Mouse (Mus musculus) hematopoietic stem cell, adult 5-6 weeks (primary cell): ENCODE measurements around the gene Smurf2. TPM values are rescaled to one million over a fixed set of nuclear protein-coding genes. Genes with fewer than 3 reads are reported as not detected.
"Not testable (repeated sequence)": the region's sequence is repeated elsewhere in the genome, so short reads cannot be mapped to it uniquely, and the experiment has no call there.

Experiments
- ATAC-seq, 2 experiments: fragments of 125-278 bp in 1 of 2; replicated peaks in 1 of 2; 2 replicates each; pipeline ENCODE4 v1.8.0; 2016 to 2017; ENCODE audit warnings: inconsistent platforms in 2 of 2, mild to moderate bottlenecking in 2 of 2, moderate number of reproducible peaks in 2 of 2, low read depth in 1 of 2, moderate TSS enrichment in 1 of 2; ENCODE audit not compliant: low FRiP score in 2 of 2, poor library complexity in 2 of 2, severe bottlenecking in 2 of 2, insufficient read depth in 1 of 2, low TSS enrichment in 1 of 2
- total RNA-seq: library from RNA; stranded (forward); fragments of 172-1452, 232-1000 nt; gene quantifications from 2 replicates; pipeline ENCODE4 v1.2.3, GENCODE M21; 2017

Gene Smurf2
- total RNA-seq, 1 experiment from 2014 or later, result 50.8 TPM

DNA sequence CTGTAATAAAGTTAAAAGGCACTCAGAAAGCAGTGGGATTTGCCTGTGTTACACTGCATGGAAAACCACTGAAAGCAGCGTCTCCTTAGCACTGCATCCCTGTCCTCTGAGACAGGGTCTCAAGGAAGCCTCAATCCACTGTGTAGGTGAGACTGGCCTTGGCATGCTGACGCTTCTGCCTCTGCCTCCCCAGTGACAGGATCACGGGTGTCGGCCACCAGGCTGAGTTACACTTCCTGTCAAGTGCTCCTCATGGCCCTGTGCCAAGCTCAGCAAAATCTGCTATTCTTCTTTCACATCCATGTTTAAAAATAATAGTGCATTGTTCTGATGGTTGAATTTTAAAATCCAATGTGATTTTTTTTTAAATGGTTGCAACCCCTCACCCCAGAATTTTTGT is 99.5 kb downstream of the Smurf2 start:
- ATAC-seq, result 0 out of 4 replicates have a peak, but pooled peaks of 1 of the 2 experiments have one; percentile 40

DNA sequence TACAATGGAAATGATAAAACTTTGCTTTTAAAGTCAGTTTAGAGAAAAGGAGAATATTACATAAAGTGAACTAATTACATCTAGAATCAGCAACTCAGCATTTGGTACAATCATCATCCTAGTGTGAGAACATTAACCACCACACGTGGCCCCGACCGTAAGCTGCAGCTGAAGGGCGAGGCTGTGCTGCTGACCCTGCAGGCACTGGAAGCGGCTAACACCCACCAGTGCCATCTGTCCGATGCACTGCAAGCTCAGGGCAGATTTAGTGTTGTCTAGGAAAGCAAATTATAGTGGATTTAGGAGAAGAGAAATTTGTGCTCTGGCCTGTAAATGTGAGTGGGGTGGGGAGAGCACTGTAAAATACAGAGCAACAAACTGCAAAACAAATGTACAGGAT is 100.3 kb downstream of the Smurf2 start:
- ATAC-seq, result no peak

DNA sequence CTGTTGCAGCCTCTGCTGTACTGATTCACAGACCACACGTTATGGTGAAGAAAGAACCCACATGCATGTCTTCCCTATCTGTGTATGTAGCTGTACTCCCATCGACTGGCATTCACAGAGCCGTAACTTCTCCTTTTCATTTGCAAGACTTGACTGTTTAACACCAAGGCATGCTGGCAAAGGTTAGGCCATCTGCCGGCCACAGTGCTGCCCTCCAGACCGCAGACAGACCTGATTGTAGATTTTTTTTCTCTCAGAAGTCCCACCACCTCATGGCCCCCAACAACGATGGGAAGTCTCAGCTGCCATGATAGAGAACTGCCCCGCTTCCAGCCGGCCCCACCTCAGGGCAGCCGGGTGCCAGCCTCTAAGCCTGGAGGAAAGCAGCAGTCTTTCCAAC is 100.9 kb downstream of the Smurf2 start:
- peak in 1 of 2 experiments; percentile 51; a peak in 1 of 4 replicates for ATAC-seq

DNA sequence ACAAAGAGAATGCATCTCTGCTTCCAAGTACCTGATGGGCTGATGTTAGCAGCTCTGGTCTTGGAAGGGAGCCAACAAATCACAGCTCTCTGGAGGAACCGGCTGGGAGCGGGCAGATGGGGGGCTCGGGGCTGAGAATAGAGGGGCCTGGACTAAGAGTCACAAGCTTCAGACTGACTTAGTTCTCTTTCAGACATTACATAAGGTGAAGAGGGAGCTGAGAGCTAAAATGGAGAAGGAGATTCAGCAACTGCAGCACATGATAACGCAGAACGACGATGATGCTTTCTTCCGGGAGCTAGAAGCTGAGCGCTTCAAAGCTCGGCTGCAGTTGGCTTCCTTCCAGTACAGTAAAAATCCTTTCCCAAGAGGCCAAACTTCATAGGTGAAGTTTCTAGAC is 102.2 kb downstream of the Smurf2 start:
- ATAC-seq, result no peak

DNA sequence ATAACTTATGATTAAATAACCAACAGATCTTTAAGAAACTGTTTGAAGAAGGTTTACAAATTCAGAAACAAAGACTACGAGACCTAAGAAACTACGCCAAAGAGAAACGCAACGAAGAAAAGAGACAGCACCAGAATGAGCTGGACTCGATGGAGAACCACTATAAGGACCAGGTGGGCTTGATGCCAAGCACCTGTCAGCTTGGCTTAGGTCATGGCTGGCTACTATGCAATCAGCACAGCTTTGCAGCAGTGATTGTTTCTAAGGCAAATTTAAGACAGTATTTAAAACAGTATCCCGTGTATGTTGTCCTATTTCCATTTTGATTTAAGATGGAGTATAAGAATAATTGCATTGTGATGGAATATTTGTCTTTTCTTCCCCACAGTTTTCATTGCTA is 102.7 kb downstream of the Smurf2 start:
- ATAC-seq, result no peak

DNA sequence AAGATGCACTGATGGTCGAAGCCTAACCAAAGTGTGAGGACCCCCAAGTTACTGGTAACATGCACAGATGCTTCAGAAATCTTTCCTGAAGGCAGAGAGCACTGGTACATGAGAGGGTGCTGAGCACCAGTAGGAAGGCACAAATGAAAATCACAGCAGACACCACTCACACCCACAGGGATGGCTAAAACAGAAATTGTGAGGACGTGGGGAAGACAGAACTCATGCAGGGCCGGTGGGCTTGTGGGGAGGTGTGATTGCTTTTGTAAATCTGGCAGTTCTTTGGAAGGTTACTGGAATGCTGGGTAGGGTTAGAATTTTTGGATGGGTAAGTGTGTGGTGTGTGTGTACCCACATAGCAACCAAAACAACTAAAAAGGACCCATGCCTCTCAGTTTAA is 103.4 kb downstream of the Smurf2 start:
- no peak for ATAC-seq

DNA sequence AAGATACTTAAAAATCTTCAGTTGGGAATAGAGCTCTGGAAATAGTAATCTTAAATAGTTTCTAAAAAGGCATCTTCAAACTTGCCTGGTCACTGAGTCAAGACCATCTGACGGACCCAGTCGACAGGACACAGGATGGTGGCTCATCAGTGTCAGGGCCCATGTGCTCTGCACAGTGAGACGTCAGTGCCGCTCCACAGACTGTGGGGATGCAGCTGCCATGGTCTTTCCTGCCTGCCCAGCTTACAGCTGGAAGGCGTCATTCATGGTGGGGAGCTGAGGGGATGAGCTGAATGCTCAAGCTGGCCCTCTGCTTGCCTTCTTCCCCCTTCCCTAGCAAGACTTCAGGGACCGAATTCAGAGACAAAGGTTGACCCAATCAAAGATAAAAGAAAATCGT is 104.2 kb downstream of the Smurf2 start:
- no peak for ATAC-seq

DNA sequence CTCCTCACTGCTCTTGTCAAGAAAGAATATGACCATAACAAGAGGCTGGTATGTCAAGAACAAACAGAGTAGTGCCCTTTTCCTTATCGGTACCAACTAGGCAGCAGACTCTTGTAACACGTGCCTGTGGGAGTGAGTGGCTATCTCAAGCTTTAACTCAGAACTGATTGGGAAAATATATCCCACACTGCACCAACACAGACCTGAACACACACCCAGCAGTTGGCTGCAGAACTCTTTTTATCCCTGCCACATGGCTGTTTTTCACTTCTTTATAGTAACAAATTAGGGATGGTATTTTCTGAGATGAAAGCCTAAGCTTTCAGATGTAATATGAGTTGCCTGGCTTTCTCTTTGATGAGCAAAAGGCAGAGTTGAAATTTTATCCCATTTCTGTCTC is 104.8 kb downstream of the Smurf2 start:
- no peak for ATAC-seq

DNA sequence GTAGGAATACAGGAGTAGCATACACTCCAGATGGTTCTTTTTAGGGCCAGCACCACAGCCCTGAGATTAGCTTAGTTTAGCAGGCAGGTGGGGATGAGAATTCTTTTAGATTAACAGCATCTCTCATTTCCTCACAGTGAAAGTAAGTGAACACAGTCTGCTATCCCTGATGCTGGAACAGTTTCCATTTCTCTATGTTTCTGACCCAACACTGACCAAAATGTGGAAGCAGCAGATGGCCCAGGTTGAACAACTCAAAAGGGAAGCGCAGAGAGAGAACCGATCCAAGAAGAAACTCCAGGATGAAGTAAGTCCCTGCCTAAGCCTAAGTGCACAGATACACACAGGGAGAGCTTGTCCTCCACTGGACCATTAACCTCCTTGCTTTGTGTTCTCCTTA is 105.2 kb downstream of the Smurf2 start:
- ATAC-seq, result no peak

DNA sequence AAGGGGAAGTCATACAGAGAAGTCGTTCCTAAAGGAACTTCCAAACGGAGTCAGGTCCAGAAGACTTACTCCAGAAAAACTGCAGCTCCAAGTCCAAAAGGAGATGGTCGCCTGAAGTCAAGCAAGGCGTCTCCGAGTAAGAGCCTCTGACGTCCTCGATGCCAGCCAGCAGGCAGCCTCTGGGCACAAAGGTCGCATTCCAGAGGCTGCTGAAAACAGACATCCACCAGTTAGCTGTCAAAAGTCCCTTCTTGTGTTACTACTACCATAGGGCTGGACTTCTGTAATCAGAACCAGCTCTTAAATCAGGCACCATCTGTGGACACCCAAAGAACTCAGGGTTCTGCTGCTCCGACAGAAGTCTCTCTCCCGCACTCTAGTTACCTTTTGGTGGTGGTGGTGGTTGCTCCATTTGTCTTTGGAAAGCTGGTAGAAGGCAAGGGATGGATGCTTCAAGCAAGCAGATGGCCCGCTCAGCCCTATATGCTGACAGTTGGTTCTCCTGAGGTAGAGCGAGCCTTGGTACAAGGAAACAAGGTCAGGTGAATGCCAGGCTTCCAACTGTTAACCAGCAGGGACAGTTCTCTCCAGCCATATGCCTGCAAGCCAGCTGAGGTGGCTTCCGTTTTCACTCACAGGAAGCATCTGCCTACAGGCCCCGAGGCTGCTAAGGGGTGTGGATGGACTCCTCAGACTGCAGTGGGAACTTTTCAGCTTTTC is 105.8 kb downstream of the Smurf2 start:
- ATAC-seq, result no peak

DNA sequence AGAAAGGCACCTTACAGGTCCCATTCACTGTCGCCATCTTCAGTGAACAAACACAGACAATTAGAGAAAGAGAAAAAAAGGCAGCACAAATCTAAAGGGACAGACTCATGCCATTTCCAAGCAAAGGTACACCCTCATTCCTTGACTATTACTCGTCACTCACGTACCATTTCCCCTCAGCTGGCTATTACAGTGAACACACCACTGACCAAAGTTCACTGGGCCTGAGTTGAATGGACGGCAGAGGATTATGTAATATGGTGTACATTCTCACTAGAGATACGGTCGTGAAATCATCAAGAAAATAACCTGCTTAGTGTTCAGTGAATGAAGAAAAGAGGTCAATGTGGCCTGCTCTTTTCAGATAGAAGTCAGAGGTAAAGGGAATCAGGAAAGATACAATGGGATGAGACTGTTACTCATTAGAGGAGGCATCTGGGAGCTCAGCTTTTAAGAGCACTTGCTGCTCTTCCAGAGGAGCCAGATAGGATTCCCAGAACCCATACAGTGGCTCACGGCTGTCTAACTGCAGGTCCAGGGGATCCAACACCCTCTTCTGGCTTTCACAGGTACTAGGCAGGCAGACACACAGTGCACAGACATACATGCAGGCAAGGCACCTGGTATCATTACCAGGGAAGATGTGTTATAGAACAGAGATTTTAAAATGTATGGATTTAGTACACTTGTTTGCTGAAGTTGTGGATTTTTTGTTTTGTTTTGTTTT is 107.9 kb downstream of the Smurf2 start:
- no peak for ATAC-seq

DNA sequence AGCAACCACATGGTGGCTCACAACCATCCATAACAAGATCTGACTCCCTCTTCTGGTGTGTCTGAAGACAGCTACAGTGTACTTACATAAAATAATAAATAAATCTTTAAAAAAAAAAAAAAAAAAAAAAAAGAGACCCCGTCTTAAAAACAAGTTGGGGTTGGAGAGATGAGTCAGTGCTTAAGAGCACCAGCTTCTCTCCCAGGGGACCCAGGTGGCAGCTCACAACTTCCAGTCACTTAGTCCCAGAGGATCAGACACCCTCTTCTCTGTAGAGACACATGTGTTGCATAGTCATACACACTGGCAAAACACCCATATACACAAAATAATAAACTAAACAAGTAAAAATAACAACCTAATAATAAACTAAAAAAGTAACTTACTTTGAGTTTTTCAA is 113.1 kb downstream of the Smurf2 start:
- ATAC-seq, result not testable (repeated sequence)

DNA sequence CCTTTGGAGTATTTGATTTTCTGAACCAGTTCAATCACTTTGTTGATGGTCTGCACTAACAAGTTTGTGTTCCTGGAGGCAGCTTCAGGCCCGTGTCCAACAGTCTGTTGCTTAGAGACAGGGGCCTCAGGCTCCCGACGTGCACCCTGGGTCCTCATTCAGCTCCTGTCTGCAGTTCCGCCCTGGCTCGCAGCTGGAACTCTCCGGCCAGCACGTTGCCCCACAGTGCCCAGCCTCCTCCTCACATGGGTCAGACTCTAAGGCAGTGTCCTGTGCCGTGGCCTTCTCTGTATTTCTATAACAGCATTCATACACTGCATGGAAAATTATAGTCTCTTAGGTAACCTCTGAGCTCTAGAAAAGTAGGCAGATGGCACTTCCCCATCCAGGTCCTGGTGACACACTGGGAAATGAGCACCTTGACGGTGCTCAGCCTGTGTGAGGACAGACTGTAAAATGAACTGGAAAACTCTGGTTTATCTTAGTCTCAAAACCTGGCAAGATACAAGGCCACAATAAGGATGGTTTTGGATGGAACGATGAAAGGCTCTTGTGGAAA is 118.4 kb downstream of the Smurf2 start:
- ATAC-seq, result no peak; a peak in 1 of 4 replicates

DNA sequence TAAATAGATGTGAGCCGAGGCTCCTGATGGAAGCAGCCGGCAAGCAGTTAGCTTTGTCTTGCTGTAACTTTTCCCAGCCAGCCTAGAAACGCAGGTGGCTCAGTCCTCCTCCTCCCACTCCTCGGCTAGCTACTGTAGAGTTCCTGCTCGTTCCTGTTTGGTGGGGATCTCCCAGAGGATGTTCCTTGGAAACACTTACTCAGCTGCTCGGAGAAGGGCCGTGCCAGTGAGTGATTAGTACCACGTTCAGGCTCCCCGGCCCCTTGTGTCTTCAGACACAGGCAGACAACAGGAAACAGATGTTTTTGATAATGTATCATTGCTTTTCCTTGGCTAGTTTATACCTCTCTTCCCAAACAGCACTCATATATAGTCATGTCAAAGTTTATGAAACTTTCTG is 124.8 kb downstream of the Smurf2 start:
- ATAC-seq, result no peak

DNA sequence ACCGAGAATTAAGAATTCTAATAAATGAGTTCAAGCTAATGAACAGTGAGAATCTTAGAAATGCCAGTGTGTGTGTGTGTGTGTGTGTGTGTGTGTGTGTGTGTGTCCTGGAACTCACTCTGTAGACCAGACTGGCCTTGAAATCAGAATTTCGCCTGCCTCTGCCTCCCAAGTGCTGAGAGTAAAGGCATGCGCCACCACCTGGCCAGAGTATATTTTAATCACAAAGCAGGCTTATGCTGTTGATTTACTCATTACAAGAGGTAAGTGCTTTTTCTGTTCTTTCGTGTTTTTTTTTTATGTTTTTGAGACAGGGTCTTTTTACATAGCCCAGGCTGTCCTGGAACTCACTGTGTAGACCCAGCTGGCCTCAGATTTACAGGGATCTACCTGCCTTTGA is 126.7 kb downstream of the Smurf2 start:
- ATAC-seq, result no peak

DNA sequence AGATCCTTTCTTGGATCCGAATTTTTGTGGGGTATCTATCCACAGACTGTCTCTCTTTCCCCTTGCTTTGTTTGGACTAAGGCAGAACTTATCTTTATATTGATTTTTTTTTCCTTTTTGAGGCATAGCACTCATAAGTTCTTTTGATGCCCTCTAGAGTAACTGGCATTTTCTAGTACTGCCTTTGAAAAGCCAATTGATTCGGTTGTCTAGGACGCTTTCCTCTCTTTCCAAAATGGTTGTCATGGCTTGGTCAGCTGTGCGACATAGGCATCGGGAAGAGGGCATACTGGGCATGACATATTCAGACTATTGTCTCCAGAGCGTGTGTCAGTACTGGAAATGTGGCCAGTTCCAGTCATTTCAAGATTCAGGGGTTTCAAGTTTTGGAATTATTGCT is 130.9 kb downstream of the Smurf2 start:
- no peak for ATAC-seq

DNA sequence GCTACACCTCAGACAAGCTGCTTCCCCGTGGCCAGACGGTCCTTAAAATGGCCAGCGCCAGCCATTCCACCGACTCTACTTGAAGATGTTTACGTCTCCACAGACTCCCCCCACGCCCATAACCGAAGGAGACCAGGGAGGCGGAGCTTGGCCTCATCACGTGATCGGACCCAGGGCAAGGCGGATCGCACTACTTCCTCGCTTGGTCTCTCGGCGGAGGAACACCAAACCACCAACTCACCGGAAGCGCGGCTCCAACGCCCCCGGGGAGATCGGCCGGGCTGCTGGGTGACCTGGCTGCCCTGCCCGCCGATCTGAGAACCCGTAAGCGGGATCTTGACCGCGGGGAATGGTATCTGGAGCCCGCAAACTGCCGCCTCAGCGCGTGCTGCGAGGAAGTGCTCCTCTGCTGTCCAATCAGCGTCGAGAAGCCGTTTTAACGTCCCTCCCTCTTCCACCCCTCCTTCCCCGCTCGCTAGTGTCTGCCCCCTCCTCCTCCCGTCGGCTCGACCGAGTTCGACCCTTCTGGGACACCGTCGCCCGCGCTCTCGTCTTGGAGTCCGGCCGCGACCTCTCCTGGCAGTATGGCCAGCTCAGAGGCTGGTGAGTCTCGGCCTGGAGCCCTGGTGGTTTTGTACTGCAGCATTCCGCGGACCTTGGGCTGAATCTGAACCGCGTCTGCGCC is 131.6 kb downstream of the Smurf2 start, which contains the start of the genes Ddx5 and Cep95:
TSS of gene Ddx5 (minus strand) at position 411 of the 685 bp plus-strand sequence.
TSS of gene Cep95 (plus strand) at position 478 of the 685 bp plus-strand sequence.
- peak; percentile 65 to 68 for ATAC-seq
